Mouse (Mus musculus): ENCODE results near the gene Gid8. TPM values are rescaled to one million over a fixed set of nuclear protein-coding genes. Genes with fewer than 3 reads are reported as not detected.
A peak's percentile ranks its signal among the peaks of the same experiment; 100 is the strongest.

The Gid8 gene
- polyA plus RNA-seq, 1 experiment from 2014 or later, result 38.7 TPM

DNA sequence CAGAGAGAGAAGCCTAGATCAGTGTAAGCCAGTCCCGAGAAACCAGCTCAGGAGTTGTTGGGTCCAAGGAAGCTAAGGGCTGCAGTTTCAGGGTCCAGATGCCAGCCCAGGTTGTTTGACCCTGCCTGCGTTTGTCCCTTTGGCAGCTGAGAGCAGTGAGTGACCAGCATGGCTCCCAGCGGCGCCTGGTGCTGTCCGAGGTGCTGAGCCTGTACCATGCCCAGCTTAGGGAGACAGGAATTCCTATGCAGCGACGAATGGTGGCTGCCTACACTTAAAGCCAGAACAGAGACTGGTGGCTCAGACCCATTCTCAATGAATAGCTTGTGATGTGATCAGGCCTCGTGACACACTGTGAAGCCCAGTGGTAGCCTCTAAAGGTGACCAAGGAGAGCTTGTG lies 46.0 kb downstream of the Gid8 start:
- no peak overlapping the region for H3K27ac ChIP-seq (ENCODE audit: low read length)
- TF ChIP-seq CTCF (IDR thresholded peaks at IDR 0.05) (no peak), EP300 (IDR thresholded peaks at IDR 0.05) (no peak)
- no peaks in the 10 kb centered on the region for H3K4me1 ChIP-seq (ENCODE audit: insufficient read depth, low read depth, low read length)
- no peak overlapping the region for H3K9ac ChIP-seq (replicated peaks; ENCODE audit: low read depth)
- H3K27me3 ChIP-seq (replicated peaks; ENCODE audit: insufficient read depth, low read length), result no peaks in the 10 kb centered on the region; the same call in 1 of the 2 replicates
- no peak overlapping the region for H3K4me3 ChIP-seq (ENCODE audit: low read depth, low read length)
- no peaks in the 10 kb centered on the region for H3K36me3 ChIP-seq (ENCODE audit: insufficient read depth, low read length)
- WGBS, result 1% methylated on average over 8 of the region's 8 CpGs
- no peaks in the 10 kb centered on the region for H3K9me3 ChIP-seq (ENCODE audit: low read length)
- ATAC-seq, result no peak
- no peak overlapping the region for H3K4me2 ChIP-seq (replicated peaks; ENCODE audit: low read depth, low read length)
- peak; percentile 68 for DNase-seq (ENCODE audit: low spot score)

DNA sequence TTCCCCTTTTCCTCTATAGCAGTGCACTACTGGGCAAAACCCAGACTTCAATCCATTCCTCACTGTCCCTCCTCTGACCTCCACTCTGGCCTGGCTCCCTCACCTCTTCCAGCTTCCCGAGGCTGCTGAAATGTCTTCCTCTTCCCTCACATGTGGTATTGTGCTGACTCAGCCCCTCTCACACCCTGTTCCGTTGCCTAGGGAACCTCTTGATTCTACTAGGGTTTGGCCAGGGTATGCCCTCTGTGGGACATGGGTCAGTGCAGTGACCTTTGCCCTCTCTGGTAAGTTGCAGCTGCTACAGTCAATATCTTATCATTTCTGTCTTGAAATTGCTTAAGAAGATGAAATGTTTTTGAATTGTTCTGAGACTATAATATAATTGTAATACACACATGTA lies 46.9 kb downstream of the Gid8 start:
- no peak overlapping the region for H3K4me3 ChIP-seq (ENCODE audit: low read depth, low read length)
- H3K27ac ChIP-seq (ENCODE audit: low read length), result no peak overlapping the region
- no peak for DNase-seq (ENCODE audit: low spot score)
- H3K4me1 ChIP-seq (ENCODE audit: insufficient read depth, low read depth, low read length), result no peaks in the 10 kb centered on the region
- no peaks in the 10 kb centered on the region for H3K9me3 ChIP-seq (ENCODE audit: low read length)
- ATAC-seq, result no peak
- TF ChIP-seq EP300 (IDR thresholded peaks at IDR 0.05) (no peak), CTCF (IDR thresholded peaks at IDR 0.05) (no peak)
- WGBS, result 35% methylated on average over 2 of the region's 2 CpGs
- H3K9ac ChIP-seq (replicated peaks; ENCODE audit: low read depth), result no peak overlapping the region
- H3K27me3 ChIP-seq (replicated peaks; ENCODE audit: insufficient read depth, low read length), result no peaks in the 10 kb centered on the region; the same call in 1 of the 2 replicates
- H3K4me2 ChIP-seq (replicated peaks; ENCODE audit: low read depth, low read length), result no peak overlapping the region
- no peaks in the 10 kb centered on the region for H3K36me3 ChIP-seq (ENCODE audit: insufficient read depth, low read length)

GRCm38 (mm10) chr2:180758513-180759263 lies 48.8 kb downstream of the Gid8 start:
- Histone ChIP-seq H3K4me3 (ENCODE audit: low read depth, low read length) (no peak overlapping the region), H3K4me2 (replicated peaks; ENCODE audit: low read depth, low read length) (no peak overlapping the region), H3K9me3 (ENCODE audit: low read length) (no peaks in the 10 kb centered on the region), H3K27ac (ENCODE audit: low read length) (no peak overlapping the region), H3K9ac (replicated peaks; ENCODE audit: low read depth) (no peak overlapping the region), H3K36me3 (ENCODE audit: insufficient read depth, low read length) (no peaks in the 10 kb centered on the region), H3K4me1 (ENCODE audit: insufficient read depth, low read depth, low read length) (no peaks in the 10 kb centered on the region), H3K27me3 (replicated peaks; ENCODE audit: insufficient read depth, low read length) (no peaks in the 10 kb centered on the region; the same call in 1 of the 2 replicates)
- ATAC-seq (no peak), DNase-seq (ENCODE audit: low spot score) (no peak)
- 54% methylated on average over 15 of the region's 15 CpGs for WGBS
- TF ChIP-seq CTCF (IDR thresholded peaks at IDR 0.05) (no peak), EP300 (IDR thresholded peaks at IDR 0.05) (no peak)

DNA sequence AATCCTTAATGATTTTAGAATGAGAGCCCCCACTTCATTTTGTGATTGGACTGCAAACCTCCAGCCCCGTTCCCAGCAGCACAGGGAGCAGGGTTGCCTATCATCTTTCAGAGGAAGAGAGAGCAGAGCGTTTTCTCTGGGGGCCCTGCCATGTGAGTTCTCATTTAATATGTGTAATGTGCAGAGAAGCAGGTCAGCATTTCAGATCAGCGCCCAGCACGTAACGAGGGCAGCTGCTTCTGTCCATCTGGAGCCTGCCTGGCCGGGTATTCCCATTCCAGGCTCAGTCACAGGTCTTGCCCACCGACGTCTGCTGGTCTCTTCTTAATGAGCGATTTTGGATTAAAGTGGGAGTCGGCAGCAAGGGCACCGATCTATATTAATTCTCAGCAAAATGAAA lies 55.1 kb downstream of the Gid8 start:
- H3K9me3 ChIP-seq (ENCODE audit: low read length), result no peaks in the 10 kb centered on the region
- DNase-seq (ENCODE audit: low spot score) (no peak), ATAC-seq (no peak)
- H3K9ac ChIP-seq (replicated peaks; ENCODE audit: low read depth), result no peak overlapping the region
- H3K4me1 ChIP-seq (ENCODE audit: insufficient read depth, low read depth, low read length), result no peaks in the 10 kb centered on the region
- no peak overlapping the region for H3K4me3 ChIP-seq (ENCODE audit: low read depth, low read length)
- no peaks in the 10 kb centered on the region for H3K36me3 ChIP-seq (ENCODE audit: insufficient read depth, low read length)
- no peaks in the 10 kb centered on the region for H3K27me3 ChIP-seq (replicated peaks; ENCODE audit: insufficient read depth, low read length)
- H3K4me2 ChIP-seq (replicated peaks; ENCODE audit: low read depth, low read length), result no peak overlapping the region
- no peak for TF ChIP-seq EP300 (IDR thresholded peaks at IDR 0.05)
- no peak for TF ChIP-seq CTCF (IDR thresholded peaks at IDR 0.05)
- WGBS, result 73% methylated on average over 11 of the region's 11 CpGs
- H3K27ac ChIP-seq (ENCODE audit: low read length), result no peak overlapping the region

- 63% methylated on average over 7 of the region's 7 CpGs for WGBS
- H3K4me1 ChIP-seq (ENCODE audit: insufficient read depth, low read depth, low read length), result no peaks in the 10 kb centered on the region
- H3K36me3 ChIP-seq (ENCODE audit: insufficient read depth, low read length), result no peaks in the 10 kb centered on the region
- DNase-seq (ENCODE audit: low spot score), result no peak
- no peaks in the 10 kb centered on the region for H3K27me3 ChIP-seq (replicated peaks; ENCODE audit: insufficient read depth, low read length)
- TF ChIP-seq EP300 (IDR thresholded peaks at IDR 0.05), result no peak
- TF ChIP-seq CTCF (IDR thresholded peaks at IDR 0.05), result no peak
- H3K27ac ChIP-seq (ENCODE audit: low read length), result no peak overlapping the region
- H3K9ac ChIP-seq (replicated peaks; ENCODE audit: low read depth), result no peak overlapping the region
- ATAC-seq, result no peak
- H3K4me2 ChIP-seq (replicated peaks; ENCODE audit: low read depth, low read length), result no peak overlapping the region
- no peak overlapping the region for H3K4me3 ChIP-seq (ENCODE audit: low read depth, low read length)
- no peaks in the 10 kb centered on the region for H3K9me3 ChIP-seq (ENCODE audit: low read length)
These were observed 55.8 kb downstream of the Gid8 start for GRCm38 (mm10) chr2:180765713-180766112.

Other genes with a start within 250 kb of the Gid8 start
- 0.05 and 0.06 TPM in 2 replicates for gene Ntsr1, start 210.1 kb upstream of the Gid8 start, polyA plus RNA-seq (2015; fragmentation: Nextera tagmentation; extraction: Ambion mirVana)
- gene Mrgbp, start 128.8 kb upstream of the Gid8 start, polyA plus RNA-seq (2015; fragmentation: Nextera tagmentation; extraction: Ambion mirVana), result 20.5 and 22.4 TPM in 2 replicates
- gene Ogfr, start 120.9 kb upstream of the Gid8 start, polyA plus RNA-seq (2015; fragmentation: Nextera tagmentation; extraction: Ambion mirVana), result 37.5 and 38.3 TPM in 2 replicates
- gene Col9a3, start 112.3 kb upstream of the Gid8 start, polyA plus RNA-seq (2015; fragmentation: Nextera tagmentation; extraction: Ambion mirVana), result 0.30 and 0.33 TPM in 2 replicates
- gene Tcfl5, start 67.4 kb upstream of the Gid8 start, polyA plus RNA-seq (2015; fragmentation: Nextera tagmentation; extraction: Ambion mirVana), result not detected in 2 replicates
- gene Dido1, start 118 bp upstream of the Gid8 start, polyA plus RNA-seq (2015; fragmentation: Nextera tagmentation; extraction: Ambion mirVana), result 14.9 and 16.3 TPM in 2 replicates
- 1.4 and 1.7 TPM in 2 replicates for gene Slc17a9, start 15.1 kb downstream of the Gid8 start, polyA plus RNA-seq (2015; fragmentation: Nextera tagmentation; extraction: Ambion mirVana)
- gene Bhlhe23, start 66.8 kb downstream of the Gid8 start, polyA plus RNA-seq (2015; fragmentation: Nextera tagmentation; extraction: Ambion mirVana), result not detected in 2 replicates
- gene Ythdf1, start 210.8 kb downstream of the Gid8 start, polyA plus RNA-seq (2015; fragmentation: Nextera tagmentation; extraction: Ambion mirVana), result 40.3 and 42.4 TPM in 2 replicates
- gene Birc7, start 218.9 kb downstream of the Gid8 start, polyA plus RNA-seq (2015; fragmentation: Nextera tagmentation; extraction: Ambion mirVana), result not detected in 2 replicates
- gene Nkain4, start 244.6 kb downstream of the Gid8 start, polyA plus RNA-seq (2015; fragmentation: Nextera tagmentation; extraction: Ambion mirVana), result 110 and 113 TPM in 2 replicates

All from lung, postnatal 0 days (tissue).